Mouse (Mus musculus) brain, embryonic 14.5 days (tissue): Measurements from ENCODE around the gene Elmsan1. TPM values are rescaled to one million over a fixed set of nuclear protein-coding genes. Genes with fewer than 3 reads are reported as not detected.

Source experiments
- DNase-seq: peaks from one replicate; pipeline ENCODE4 v3.0.0-alpha.2; 2011; ENCODE audit warnings: low read depth
- CTCF ChIP-seq: fragments of 200-500 bp; IDR thresholded peaks from 2 replicates; pipeline ENCODE4 v1.5.1; 2012; ENCODE audit warnings: inconsistent platforms, mild to moderate bottlenecking, moderate library complexity, borderline replicate concordance; ENCODE audit not compliant: insufficient read depth, insufficient read length; ENCODE audit errors: extremely low read depth
- POLR2A ChIP-seq: fragments of 200-500 bp; IDR thresholded peaks from 2 replicates; pipeline ENCODE4 v1.6.1; 2012; ENCODE audit warnings: mild to moderate bottlenecking, inconsistent platforms, borderline replicate concordance; ENCODE audit not compliant: poor library complexity, insufficient read depth, insufficient read length, severe bottlenecking; ENCODE audit errors: extremely low read depth
- polyA plus RNA-seq: library from polyadenylated mRNA; depleted of rRNA; stranded (reverse); fragments of >200 nt; gene quantifications from 2 replicates; pipeline ENCODE4 v1.2.3, GENCODE M21; 2012

Gene Elmsan1
- polyA plus RNA-seq, 1 experiment: 7.9 TPM

GRCm38 (mm10) chr12:84178052-84178451 lies 40.6 kb downstream of the Elmsan1 start:
- no peak for TF ChIP-seq CTCF
- TF ChIP-seq POLR2A: no peak
- no peak for DNase-seq

- peak; percentile 43 for DNase-seq
- TF ChIP-seq POLR2A (no peak), CTCF (no peak)
Measured at GRCm38 (mm10) chr12:84176886-84177765, 41.6 kb downstream of the Elmsan1 start.

- TF ChIP-seq CTCF: no peak
- no peak for TF ChIP-seq POLR2A
- DNase-seq: peak; percentile 78
Measured at GRCm38 (mm10) chr12:84176126-84176769, 42.4 kb downstream of the Elmsan1 start.

DNA sequence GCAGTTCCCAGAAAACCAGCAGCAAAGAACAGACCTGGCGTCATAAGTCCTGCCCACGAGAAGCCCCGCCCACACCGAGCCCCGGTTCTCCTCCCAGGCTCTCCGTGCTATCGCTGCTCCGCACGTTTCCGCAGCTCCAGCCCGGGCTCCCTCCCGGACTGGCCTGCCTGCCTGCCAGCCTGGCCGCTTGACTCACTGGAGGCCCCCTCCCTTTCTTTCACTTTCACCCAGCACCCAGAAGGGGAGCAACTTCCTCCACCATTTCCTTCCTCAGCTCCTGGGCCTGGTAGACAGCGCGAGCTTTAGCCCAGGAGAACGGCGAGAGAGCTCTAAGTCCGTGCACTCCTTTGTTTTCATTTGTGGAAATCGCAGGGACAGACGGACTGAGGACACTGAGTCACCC lies 43.0 kb downstream of the Elmsan1 start:
- DNase-seq: peak; percentile 92
- TF ChIP-seq CTCF: no peak
- peak; percentile 35; the same call in 1 of the 2 replicates for TF ChIP-seq POLR2A

DNA sequence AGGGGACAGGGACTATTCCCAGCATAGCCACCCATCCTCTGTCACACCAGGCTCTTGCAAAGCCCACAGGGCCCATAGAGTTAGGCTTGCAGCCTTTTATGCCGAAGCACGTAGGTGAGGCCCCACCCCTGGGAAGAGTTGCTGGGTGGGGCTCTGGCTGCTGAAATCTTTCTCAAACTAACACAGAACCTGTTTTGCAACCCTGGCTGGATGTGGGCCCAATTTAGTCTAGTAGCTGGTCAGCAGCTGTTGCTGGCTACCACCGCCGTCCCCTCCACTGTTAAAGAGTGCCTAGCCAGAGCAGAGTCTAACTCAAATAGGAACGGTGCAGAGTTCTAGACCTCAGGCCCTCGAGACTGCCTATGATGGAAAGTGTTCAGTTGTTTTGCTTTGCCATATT lies 43.8 kb downstream of the Elmsan1 start:
- TF ChIP-seq POLR2A: no peak
- TF ChIP-seq CTCF: no peak
- no peak for DNase-seq

DNA sequence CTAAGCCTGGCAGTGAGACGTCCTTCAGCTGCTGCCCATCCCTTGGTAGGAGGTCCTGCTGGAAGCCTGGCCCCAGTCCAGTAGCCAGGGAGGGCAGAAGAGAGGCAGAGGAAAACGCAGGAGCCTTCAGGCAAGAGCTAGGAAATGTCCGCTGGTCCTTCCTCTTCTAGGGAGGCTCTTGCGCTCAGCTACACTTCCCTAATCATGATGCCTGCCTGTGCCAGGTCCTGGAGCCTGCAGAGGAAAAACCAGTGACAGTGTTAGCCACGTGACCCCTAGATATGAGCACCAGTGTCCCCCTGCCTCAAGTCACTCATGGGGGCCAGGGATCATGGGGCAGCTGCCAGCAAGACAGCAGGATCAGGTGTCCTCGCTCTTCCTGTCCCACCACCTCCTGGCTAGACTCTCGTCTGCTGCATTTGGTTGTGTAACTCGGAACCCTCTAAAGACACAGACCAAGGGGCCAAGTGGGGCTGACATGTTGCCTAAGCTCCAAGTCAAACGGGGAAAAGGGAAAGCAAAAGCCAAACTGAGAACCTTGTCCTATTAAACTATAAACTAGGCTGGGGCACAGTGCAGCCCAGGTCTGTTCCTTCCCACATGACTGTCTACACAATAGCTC lies 44.4 kb downstream of the Elmsan1 start:
- TF ChIP-seq POLR2A (no peak), CTCF (no peak)
- no peak for DNase-seq

- no peak for TF ChIP-seq POLR2A
- no peak for TF ChIP-seq CTCF
Measured at GRCm38 (mm10) chr12:84173309-84173915, 45.3 kb downstream of the Elmsan1 start.

GRCm38 (mm10) chr12:84172862-84173261 lies 45.8 kb downstream of the Elmsan1 start:
- DNase-seq: peak; percentile 41
- TF ChIP-seq CTCF: no peak
- no peak for TF ChIP-seq POLR2A

More at GRCm38 (mm10) chr12:84173309-84173915, 45.3 kb downstream of the Elmsan1 start:
- no peak for DNase-seq

DNA sequence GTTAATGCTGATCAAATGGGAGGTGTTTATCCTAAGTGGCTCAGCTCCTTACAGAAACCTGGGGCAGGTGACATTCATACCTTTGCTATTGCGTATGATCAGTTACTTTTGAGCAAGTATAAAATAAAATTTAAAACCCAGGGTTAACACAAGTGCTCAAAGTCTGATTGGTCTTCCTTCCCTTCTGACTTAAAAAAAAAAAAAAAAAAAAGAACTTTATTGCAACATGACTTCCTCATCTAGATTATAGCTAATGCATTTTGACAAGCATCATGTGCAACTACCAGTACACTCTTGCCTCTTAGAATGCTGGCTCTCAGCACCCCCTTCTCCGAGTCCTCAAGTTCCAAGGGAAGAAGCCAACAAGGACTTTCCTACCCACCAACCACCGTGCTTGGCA lies 46.5 kb downstream of the Elmsan1 start:
- no peak for DNase-seq
- TF ChIP-seq POLR2A: no peak
- TF ChIP-seq CTCF: no peak

- no peak for TF ChIP-seq CTCF
- no peak for TF ChIP-seq POLR2A
- no peak for DNase-seq
Measured at GRCm38 (mm10) chr12:84170610-84171009, 48.1 kb downstream of the Elmsan1 start.
